Mouse (Mus musculus) midbrain, embryonic 12.5 days (tissue): ENCODE measurements around the gene Dach1. TPM values are rescaled to one million over a fixed set of nuclear protein-coding genes. Genes with fewer than 3 reads are reported as not detected.
A peak's percentile ranks its signal among the peaks of the same experiment; 100 is the strongest.

ENCODE experiments used
- ATAC-seq: fragments of 200-750 bp; cut with Nextera tagmentation; 2 replicates; pipeline ENCODE4 v1.8.0; 2017; ENCODE audit warnings: low read depth, moderate TSS enrichment, moderate library complexity; ENCODE audit not compliant: low FRiP score
- H3K27ac ChIP-seq: fragments of 300-500 bp; sonication (generic); replicated peaks from 2 replicates; pipeline ENCODE4 v1.5.1; 2016; ENCODE audit warnings: mild to moderate bottlenecking
- H3K27me3 ChIP-seq: fragments of 300-500 bp; sonication (generic); 2 replicates; pipeline ENCODE4 v1.6.1; 2016; ENCODE audit warnings: mild to moderate bottlenecking
- H3K36me3 ChIP-seq: fragments of 300-500 bp; sonication (generic); 2 replicates; pipeline ENCODE4 v1.6.1; 2016
- H3K4me1 ChIP-seq: fragments of 300-500 bp; sonication (generic); 2 replicates; pipeline ENCODE4 v1.6.1; 2016
- H3K4me2 ChIP-seq: fragments of 300-500 bp; sonication (generic); replicated peaks from 2 replicates; pipeline ENCODE4 v1.6.1; 2016; ENCODE audit warnings: mild to moderate bottlenecking, moderate library complexity
- H3K4me3 ChIP-seq: fragments of 300-500 bp; sonication (generic); 2 replicates; pipeline ENCODE4 v1.5.1; 2016; ENCODE audit warnings: mild to moderate bottlenecking
- H3K9ac ChIP-seq: fragments of 300-500 bp; sonication (generic); replicated peaks from 2 replicates; pipeline ENCODE4 v1.6.1; 2016; ENCODE audit warnings: mild to moderate bottlenecking, moderate library complexity
- H3K9me3 ChIP-seq: fragments of 300-500 bp; sonication (generic); 2 replicates; pipeline ENCODE4 v1.6.1; 2016; ENCODE audit warnings: mild to moderate bottlenecking
- WGBS: fragments of 180-500 bp; shearing (Covaris S2); methylation state at CpG from one replicate; pipeline ENCODE4 v1.1.7; 2016; 5-methylcytosine and 5-hydroxymethylcytosine counted together
- polyA plus RNA-seq: library from polyadenylated mRNA; unstranded; fragments of >200 nt; fragmentation: Nextera tagmentation; extraction: Ambion mirVana; gene quantifications from 2 replicates; pipeline ENCODE4 v1.2.1, GENCODE M21; 2016

Dach1 gene
- polyA plus RNA-seq, 1 experiment from 2014 or later = 24.9 TPM

GRCm38 (mm10) chr14:98071877-98072276 is 97.7 kb downstream of the Dach1 start:
- Histone ChIP-seq H3K4me3 (no peak overlapping the region), H3K4me1 (peaks cover 35% of the 10 kb centered on the region), H3K4me2 (no peak overlapping the region), H3K36me3 (no peaks in the 10 kb centered on the region), H3K9ac (no peak overlapping the region), H3K9me3 (no peaks in the 10 kb centered on the region), H3K27ac (peak overlapping the region; percentile 71), H3K27me3 (no peaks in the 10 kb centered on the region)
- 15% methylated on average over 4 of the region's 4 CpGs for WGBS
- peak; percentile 23 for ATAC-seq

DNA sequence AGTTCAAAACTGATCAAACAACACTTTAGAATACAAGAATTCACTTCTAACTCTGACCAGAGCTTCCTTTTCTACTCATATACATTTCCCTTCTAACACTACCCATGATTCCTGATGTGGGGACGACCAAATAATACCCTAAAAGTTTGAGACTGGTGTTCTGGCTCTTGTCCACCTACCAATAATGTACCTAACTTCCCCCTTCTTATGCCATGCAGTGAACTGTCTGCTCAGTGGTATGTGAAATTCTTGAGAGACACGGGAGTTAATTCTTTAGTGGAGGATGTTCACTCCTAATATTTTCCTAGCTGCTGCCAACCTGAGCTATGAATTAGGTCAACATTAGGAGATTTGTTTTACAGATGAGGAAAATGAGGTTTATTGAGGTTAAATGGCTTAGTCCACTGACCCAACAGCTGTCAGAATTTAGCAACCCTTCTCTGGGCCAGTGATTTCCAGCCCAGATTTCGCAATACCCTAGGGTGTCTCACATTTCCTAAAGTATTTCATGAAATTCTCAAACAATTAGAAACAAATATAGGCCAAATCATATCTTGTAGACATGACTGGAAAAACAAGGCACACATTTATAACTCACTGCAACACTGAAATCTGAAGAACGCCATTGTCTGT is 102.2 kb downstream of the Dach1 start:
- no peaks in the 10 kb centered on the region for H3K9me3 ChIP-seq
- H3K4me1 ChIP-seq = peaks cover 28% of the 10 kb centered on the region
- no peak overlapping the region for H3K27ac ChIP-seq
- WGBS = 88% methylated on average over 4 of the region's 4 CpGs
- H3K9ac ChIP-seq = no peak overlapping the region
- H3K36me3 ChIP-seq = no peaks in the 10 kb centered on the region
- H3K4me2 ChIP-seq = no peak overlapping the region
- H3K27me3 ChIP-seq = no peaks in the 10 kb centered on the region
- no peak for ATAC-seq
- no peak overlapping the region for H3K4me3 ChIP-seq

DNA sequence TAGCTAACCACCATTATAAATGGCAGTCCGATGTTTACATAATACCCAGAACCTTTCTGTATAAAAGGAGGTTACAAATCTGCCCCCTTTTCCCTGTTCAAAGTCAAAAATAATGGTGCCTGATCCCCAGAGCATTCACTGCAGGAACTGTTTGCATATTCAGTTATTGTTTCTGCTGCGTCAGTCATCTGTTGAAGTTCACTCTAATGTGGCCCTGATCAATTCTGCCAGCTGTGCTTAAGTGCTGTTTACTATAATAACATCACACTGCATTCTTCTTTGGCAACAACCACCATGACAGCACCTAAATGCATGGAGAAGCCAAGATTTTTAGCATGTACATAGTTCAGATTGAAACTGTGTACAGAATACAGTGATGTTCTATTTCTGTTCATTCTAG is 105.4 kb downstream of the Dach1 start:
- Histone ChIP-seq H3K9ac (no peak overlapping the region), H3K4me1 (peaks cover 12% of the 10 kb centered on the region), H3K36me3 (no peaks in the 10 kb centered on the region), H3K9me3 (no peaks in the 10 kb centered on the region), H3K27me3 (no peaks in the 10 kb centered on the region), H3K4me3 (no peak overlapping the region), H3K4me2 (no peak overlapping the region), H3K27ac (no peak overlapping the region; the same call in 1 of the 2 replicates)
- 16% methylated on average over 2 of the region's 2 CpGs for WGBS
- peak; percentile 64 for ATAC-seq

DNA sequence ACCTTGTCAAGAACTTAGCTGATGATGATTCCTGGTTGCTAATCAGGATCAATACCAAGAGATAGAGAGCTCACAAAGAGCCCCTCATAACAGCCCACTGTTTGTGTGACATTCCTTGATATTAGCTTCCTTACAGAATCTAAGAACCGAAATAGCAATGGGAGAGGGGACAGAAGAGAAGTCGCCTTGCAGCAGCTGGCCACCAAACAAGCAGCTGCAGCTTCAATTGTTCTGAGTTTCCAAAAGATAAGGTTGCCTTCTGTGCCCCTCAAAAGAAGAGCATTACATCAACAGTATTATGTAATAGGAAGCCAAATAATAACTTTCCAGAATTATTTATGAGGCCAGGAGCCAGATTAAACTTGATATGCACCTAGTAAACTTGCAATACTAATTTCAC is 120.2 kb downstream of the Dach1 start:
- Histone ChIP-seq H3K4me3 (no peak overlapping the region), H3K9ac (no peak overlapping the region), H3K36me3 (no peaks in the 10 kb centered on the region), H3K9me3 (no peaks in the 10 kb centered on the region), H3K4me1 (peaks cover 17% of the 10 kb centered on the region), H3K27me3 (no peaks in the 10 kb centered on the region), H3K27ac (peak overlapping the region; percentile 60), H3K4me2 (no peak overlapping the region)
- no peak for ATAC-seq
- WGBS = 3% methylated on average over 2 of the region's 2 CpGs

DNA sequence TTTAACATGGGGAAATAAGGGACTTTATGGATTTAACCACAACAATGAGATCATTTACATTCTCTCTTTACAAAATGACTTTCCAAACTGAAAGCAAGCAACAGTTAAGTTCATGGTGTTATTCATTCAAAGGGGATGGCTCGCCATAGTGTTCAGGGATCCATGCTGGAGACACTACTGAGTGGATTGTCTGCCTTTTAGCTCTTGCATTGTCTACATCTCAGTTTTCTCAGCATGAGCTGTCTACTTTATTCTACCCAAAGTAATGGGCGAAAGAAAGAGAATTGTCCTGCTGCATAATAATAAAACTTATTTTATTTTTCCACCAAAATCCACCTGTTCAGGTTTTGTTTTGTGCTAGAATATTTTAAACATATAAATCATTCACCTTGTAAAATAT is 121.2 kb downstream of the Dach1 start:
- H3K36me3 ChIP-seq = no peaks in the 10 kb centered on the region
- no peak overlapping the region for H3K4me2 ChIP-seq
- H3K4me1 ChIP-seq = peaks cover 17% of the 10 kb centered on the region
- no peaks in the 10 kb centered on the region for H3K27me3 ChIP-seq
- peak; percentile 72 for ATAC-seq
- H3K9ac ChIP-seq = no peak overlapping the region
- no peak overlapping the region for H3K27ac ChIP-seq
- no peak overlapping the region for H3K4me3 ChIP-seq
- H3K9me3 ChIP-seq = no peaks in the 10 kb centered on the region
- WGBS = 14% methylated on average over 2 of the region's 2 CpGs

GRCm38 (mm10) chr14:98047670-98048069 is 121.9 kb downstream of the Dach1 start:
- H3K27me3 ChIP-seq = no peaks in the 10 kb centered on the region
- H3K36me3 ChIP-seq = no peaks in the 10 kb centered on the region
- no peak overlapping the region for H3K4me2 ChIP-seq
- WGBS = 53% methylated on average over 3 of the region's 3 CpGs
- H3K9me3 ChIP-seq = no peaks in the 10 kb centered on the region
- H3K9ac ChIP-seq = no peak overlapping the region
- H3K27ac ChIP-seq = peak overlapping the region; percentile 46; the same call in 1 of the 2 replicates
- H3K4me3 ChIP-seq = no peak overlapping the region
- ATAC-seq = no peak
- H3K4me1 ChIP-seq = peaks cover 17% of the 10 kb centered on the region

DNA sequence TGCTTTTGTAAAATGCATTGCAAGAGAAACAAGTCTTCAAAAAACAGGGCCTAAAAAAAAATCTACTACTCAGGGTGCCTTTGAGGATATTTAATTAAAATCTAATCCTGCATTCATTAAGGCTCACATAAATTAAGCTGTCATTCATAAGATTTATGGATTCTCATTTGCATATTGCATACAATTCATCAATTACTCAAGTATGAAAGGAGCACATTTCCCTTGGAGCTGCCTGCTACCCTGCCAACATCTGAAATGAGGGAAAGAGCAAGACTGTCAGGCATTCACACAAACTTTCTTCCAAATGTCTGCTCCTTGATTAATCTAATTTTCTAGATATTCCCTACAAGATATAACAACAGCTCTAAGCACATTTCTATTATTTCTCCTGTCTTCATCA is 122.6 kb downstream of the Dach1 start:
- Histone ChIP-seq H3K27me3 (no peaks in the 10 kb centered on the region), H3K4me1 (peaks cover 17% of the 10 kb centered on the region), H3K9ac (no peak overlapping the region), H3K4me3 (no peak overlapping the region), H3K36me3 (no peaks in the 10 kb centered on the region), H3K27ac (no peak overlapping the region), H3K9me3 (no peaks in the 10 kb centered on the region), H3K4me2 (no peak overlapping the region)
- ATAC-seq = no peak

GRCm38 (mm10) chr14:98038524-98038923 is 131.0 kb downstream of the Dach1 start:
- no peaks in the 10 kb centered on the region for H3K4me1 ChIP-seq
- no peak overlapping the region for H3K4me2 ChIP-seq
- no peaks in the 10 kb centered on the region for H3K27me3 ChIP-seq
- H3K36me3 ChIP-seq = no peaks in the 10 kb centered on the region
- WGBS = 58% methylated on average over 1 of the region's 1 CpGs
- no peak overlapping the region for H3K27ac ChIP-seq
- H3K4me3 ChIP-seq = no peak overlapping the region
- no peak for ATAC-seq
- no peak overlapping the region for H3K9ac ChIP-seq
- H3K9me3 ChIP-seq = no peaks in the 10 kb centered on the region

- no peaks in the 10 kb centered on the region for H3K4me1 ChIP-seq
- no peaks in the 10 kb centered on the region for H3K9me3 ChIP-seq
- no peaks in the 10 kb centered on the region for H3K27me3 ChIP-seq
- H3K27ac ChIP-seq = no peak overlapping the region
- no peak overlapping the region for H3K4me3 ChIP-seq
- no peaks in the 10 kb centered on the region for H3K36me3 ChIP-seq
- H3K9ac ChIP-seq = no peak overlapping the region
- WGBS = 38% methylated on average over 3 of the region's 3 CpGs
- no peak for ATAC-seq
- H3K4me2 ChIP-seq = no peak overlapping the region
Measured at GRCm38 (mm10) chr14:98037175-98037574, 132.4 kb downstream of the Dach1 start.

- Histone ChIP-seq H3K4me3 (no peak overlapping the region), H3K27ac (no peak overlapping the region), H3K27me3 (no peaks in the 10 kb centered on the region), H3K9me3 (no peaks in the 10 kb centered on the region), H3K36me3 (no peaks in the 10 kb centered on the region), H3K4me1 (no peaks in the 10 kb centered on the region), H3K9ac (no peak overlapping the region), H3K4me2 (no peak overlapping the region)
- ATAC-seq = no peak
- WGBS = 0% methylated on average over 1 of the region's 1 CpGs
Measured at GRCm38 (mm10) chr14:98035261-98035660, 134.3 kb downstream of the Dach1 start.

DNA sequence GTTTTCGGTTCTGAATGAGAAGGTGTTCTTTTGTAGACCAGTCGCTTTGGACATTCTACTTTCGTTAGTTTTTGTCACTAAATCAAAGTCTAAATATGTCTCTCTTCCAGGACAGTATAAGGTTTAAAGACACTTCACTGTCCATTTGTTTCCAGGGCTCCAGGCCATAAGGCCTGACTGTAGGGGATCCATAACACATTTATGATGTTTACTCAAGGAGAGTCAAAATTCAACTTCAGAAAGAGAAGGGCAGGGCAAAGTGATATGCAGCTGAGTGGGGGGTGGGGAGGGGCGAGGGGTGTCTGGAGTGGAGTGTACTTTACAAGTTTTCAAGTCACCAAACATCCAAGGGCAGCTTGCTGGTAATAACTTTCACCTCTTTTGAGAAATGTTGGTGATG is 146.0 kb downstream of the Dach1 start:
- Histone ChIP-seq H3K9me3 (no peaks in the 10 kb centered on the region), H3K9ac (no peak overlapping the region), H3K4me3 (no peak overlapping the region), H3K4me1 (peaks cover 8% of the 10 kb centered on the region; the same call in 1 of the 2 replicates), H3K36me3 (no peaks in the 10 kb centered on the region), H3K27ac (no peak overlapping the region), H3K4me2 (no peak overlapping the region), H3K27me3 (no peaks in the 10 kb centered on the region)
- no peak for ATAC-seq
- 86% methylated on average over 4 of the region's 4 CpGs for WGBS

DNA sequence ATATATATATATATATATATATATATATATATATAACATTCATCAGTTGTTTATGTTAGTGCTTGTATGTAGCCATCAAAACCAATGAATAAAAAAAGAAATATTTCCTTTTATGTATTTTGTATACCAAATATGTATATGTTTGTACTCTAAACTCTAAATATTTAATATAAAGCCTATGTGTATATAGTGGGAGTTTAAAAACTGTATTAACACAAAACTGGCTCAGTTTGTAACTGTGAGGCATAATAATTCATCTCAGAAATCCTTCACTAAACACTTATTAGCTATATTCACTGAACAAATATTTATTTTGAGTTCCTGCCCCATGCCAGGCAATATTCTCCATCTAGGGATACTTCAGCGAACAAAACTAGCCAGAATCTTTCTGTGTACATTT is 155.5 kb downstream of the Dach1 start:
- no peak overlapping the region for H3K4me3 ChIP-seq
- H3K27ac ChIP-seq = no peak overlapping the region
- H3K4me2 ChIP-seq = no peak overlapping the region
- H3K9ac ChIP-seq = no peak overlapping the region
- 95% methylated on average over 1 of the region's 1 CpGs for WGBS
- ATAC-seq = no peak
- H3K36me3 ChIP-seq = no peaks in the 10 kb centered on the region
- H3K27me3 ChIP-seq = no peaks in the 10 kb centered on the region
- peaks cover 3% of the 10 kb centered on the region; the same call in 1 of the 2 replicates for H3K4me1 ChIP-seq
- H3K9me3 ChIP-seq = no peaks in the 10 kb centered on the region

GRCm38 (mm10) chr14:98008501-98008900 is 161.1 kb downstream of the Dach1 start:
- no peaks in the 10 kb centered on the region for H3K4me1 ChIP-seq

More at GRCm38 (mm10) chr14:98008501-98008900, 161.1 kb downstream of the Dach1 start:
- Histone ChIP-seq H3K27me3 (no peaks in the 10 kb centered on the region), H3K9ac (no peak overlapping the region), H3K4me3 (no peak overlapping the region), H3K27ac (no peak overlapping the region), H3K4me2 (no peak overlapping the region), H3K36me3 (no peaks in the 10 kb centered on the region), H3K9me3 (no peaks in the 10 kb centered on the region)
- WGBS = 83% methylated on average over 6 of the region's 6 CpGs
- ATAC-seq = no peak
